Mouse (Mus musculus) hindbrain, embryonic 15.5 days (tissue): ENCODE results near the gene Itprid1. TPM values are rescaled to one million over a fixed set of nuclear protein-coding genes. Genes with fewer than 3 reads are reported as not detected.

Experiments used
- ATAC-seq: fragments of 200-750 bp; cut with Nextera tagmentation; 2 replicates; pipeline ENCODE4 v1.8.0; 2017; ENCODE audit warnings: low read depth, moderate number of reproducible peaks, moderate TSS enrichment; ENCODE audit not compliant: low FRiP score
- H3K27ac ChIP-seq: fragments of 300-500 bp; sonication (generic); replicated peaks from 2 replicates; pipeline ENCODE4 v1.5.1; 2015; ENCODE audit warnings: mild to moderate bottlenecking, inconsistent platforms
- H3K27me3 ChIP-seq: fragments of 300-500 bp; sonication (generic); 2 replicates; pipeline ENCODE4 v1.6.1; 2015; ENCODE audit warnings: control low read depth, inconsistent platforms
- H3K36me3 ChIP-seq: fragments of 300-500 bp; sonication (generic); 2 replicates; pipeline ENCODE4 v1.6.1; 2015; ENCODE audit warnings: control low read depth, inconsistent platforms
- H3K4me1 ChIP-seq: fragments of 300-500 bp; sonication (generic); replicated peaks from 2 replicates; pipeline ENCODE4 v1.6.1; 2015; ENCODE audit warnings: control low read depth, inconsistent platforms
- H3K4me2 ChIP-seq: fragments of 300-500 bp; sonication (generic); 2 replicates; pipeline ENCODE4 v1.6.1; 2015; ENCODE audit warnings: moderate library complexity, mild to moderate bottlenecking, inconsistent platforms
- H3K4me3 ChIP-seq: fragments of 300-500 bp; sonication (generic); 2 replicates; pipeline ENCODE4 v1.5.1; 2015; ENCODE audit warnings: mild to moderate bottlenecking, inconsistent platforms
- H3K9ac ChIP-seq: fragments of 300-500 bp; sonication (generic); 2 replicates; pipeline ENCODE4 v1.6.1; 2015; ENCODE audit warnings: inconsistent platforms
- H3K9me3 ChIP-seq: fragments of 300-500 bp; sonication (generic); 2 replicates; pipeline ENCODE4 v1.6.1; 2016; ENCODE audit warnings: control low read depth, inconsistent platforms
- WGBS: fragments of 180-500 bp; shearing (Covaris S2); methylation state at CpG from one replicate; pipeline ENCODE4 v1.1.7; 2015; 5-methylcytosine and 5-hydroxymethylcytosine counted together
- polyA plus RNA-seq: library from polyadenylated mRNA; unstranded; fragments of >200 nt; fragmentation: Nextera tagmentation; extraction: Ambion mirVana; gene quantifications from 2 replicates; pipeline ENCODE4 v1.2.1, GENCODE M21; 2015

Itprid1 gene
- polyA plus RNA-seq, result 0.22 TPM in 1 of 2 replicates, not detected in the other

GRCm38 (mm10) chr6:55836650-55837320 lies at the start of gene Itprid1:
Gene Itprid1 (plus strand): TSS chr6:55836895.
- Histone ChIP-seq H3K4me3 (no peak within 1 kb of the TSS), H3K9me3 (no peaks in the 10 kb centered on the region), H3K36me3 (no peaks in the 10 kb centered on the region), H3K27me3 (no peaks in the 10 kb centered on the region), H3K9ac (no peak within 1 kb of the TSS), H3K4me1 (no peaks in the 10 kb centered on the region), H3K4me2 (no peak within 1 kb of the TSS), H3K27ac (no peak within 1 kb of the TSS)
- 87% methylated on average over 8 of the region's 8 CpGs for WGBS
- ATAC-seq, result no peak

DNA sequence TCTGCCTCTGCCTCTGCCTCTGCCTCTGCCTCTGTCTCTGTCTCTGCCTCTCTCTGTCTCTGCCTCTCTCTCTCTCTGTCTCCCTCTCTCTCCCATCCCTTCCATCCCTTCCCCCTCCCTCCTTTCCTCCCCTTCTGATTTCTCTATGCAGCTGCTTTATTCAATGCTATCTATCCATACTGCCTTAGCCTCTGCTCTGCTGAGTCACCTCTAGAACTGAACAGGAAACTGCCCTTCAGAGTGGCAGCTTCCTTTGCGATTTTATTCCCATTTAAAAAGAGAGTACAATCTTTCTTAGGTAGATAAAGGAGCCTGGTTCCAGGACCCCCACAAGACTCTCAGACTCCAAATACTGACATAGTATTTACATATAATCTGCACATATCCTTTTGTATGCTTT lies 47.1 kb upstream of the Itprid1 start:
- Histone ChIP-seq H3K9ac (no peak overlapping the region), H3K4me1 (peaks cover 19% of the 10 kb centered on the region), H3K4me3 (no peak overlapping the region), H3K36me3 (no peaks in the 10 kb centered on the region), H3K27ac (no peak overlapping the region), H3K4me2 (no peak overlapping the region), H3K9me3 (no peaks in the 10 kb centered on the region), H3K27me3 (no peaks in the 10 kb centered on the region)
- no peak for ATAC-seq
- WGBS, result 80% methylated on average over 1 of the region's 1 CpGs

- ATAC-seq, result peak; percentile 80
- no peaks in the 10 kb centered on the region for H3K36me3 ChIP-seq
- H3K4me2 ChIP-seq, result no peak overlapping the region
- no peak overlapping the region for H3K4me3 ChIP-seq
- H3K9ac ChIP-seq, result no peak overlapping the region
- H3K9me3 ChIP-seq, result no peaks in the 10 kb centered on the region
- peaks cover 19% of the 10 kb centered on the region for H3K4me1 ChIP-seq
- peak overlapping the region; percentile 79 for H3K27ac ChIP-seq
- 7% methylated on average over 6 of the region's 6 CpGs for WGBS
- H3K27me3 ChIP-seq, result no peaks in the 10 kb centered on the region
These were observed 44.7 kb upstream of the Itprid1 start for GRCm38 (mm10) chr6:55791852-55792496.

GRCm38 (mm10) chr6:55792536-55792935 lies 44.2 kb upstream of the Itprid1 start:
- H3K4me3 ChIP-seq, result no peak overlapping the region
- H3K27ac ChIP-seq, result peak overlapping the region; percentile 79
- no peaks in the 10 kb centered on the region for H3K36me3 ChIP-seq
- H3K27me3 ChIP-seq, result no peaks in the 10 kb centered on the region
- ATAC-seq, result peak; percentile 59
- H3K4me2 ChIP-seq, result no peak overlapping the region
- peaks cover 19% of the 10 kb centered on the region for H3K4me1 ChIP-seq
- H3K9me3 ChIP-seq, result no peaks in the 10 kb centered on the region
- no peak overlapping the region for H3K9ac ChIP-seq
- WGBS, result 30% methylated on average over 8 of the region's 8 CpGs

DNA sequence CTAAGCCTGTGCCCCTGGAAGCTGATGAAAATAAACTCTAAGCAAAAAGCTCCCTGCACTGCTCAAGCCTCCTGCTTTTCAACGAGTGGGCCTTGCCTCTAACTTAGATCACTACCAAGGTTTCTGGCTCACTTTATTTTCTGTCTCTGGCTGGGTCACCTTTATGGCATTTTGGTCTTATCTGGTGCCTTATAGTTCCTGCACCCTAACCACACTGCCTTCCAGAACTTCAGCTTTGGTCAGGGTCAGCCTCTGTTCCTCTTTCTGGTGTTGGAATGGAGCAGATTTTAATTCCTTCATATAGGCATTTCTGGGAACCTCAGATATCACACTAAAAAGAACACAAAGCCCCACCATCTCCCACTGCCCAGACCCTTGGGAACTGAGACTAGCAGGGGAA lies 34.0 kb upstream of the Itprid1 start:
- H3K4me1 ChIP-seq, result peaks cover 6% of the 10 kb centered on the region; the same call in 1 of the 2 replicates
- no peaks in the 10 kb centered on the region for H3K9me3 ChIP-seq
- H3K27ac ChIP-seq, result no peak overlapping the region
- no peaks in the 10 kb centered on the region for H3K27me3 ChIP-seq
- no peaks in the 10 kb centered on the region for H3K36me3 ChIP-seq
- H3K4me3 ChIP-seq, result no peak overlapping the region
- H3K4me2 ChIP-seq, result no peak overlapping the region
- no peak overlapping the region for H3K9ac ChIP-seq
- no peak for ATAC-seq
- WGBS, result 76% methylated on average over 1 of the region's 1 CpGs

- H3K27me3 ChIP-seq, result no peaks in the 10 kb centered on the region
- no peaks in the 10 kb centered on the region for H3K9me3 ChIP-seq
- no peak overlapping the region for H3K4me3 ChIP-seq
- H3K36me3 ChIP-seq, result no peaks in the 10 kb centered on the region
- H3K4me1 ChIP-seq, result peaks cover 6% of the 10 kb centered on the region; the same call in 1 of the 2 replicates
- 71% methylated on average over 7 of the region's 7 CpGs for WGBS
- no peak overlapping the region for H3K9ac ChIP-seq
- H3K4me2 ChIP-seq, result no peak overlapping the region
- H3K27ac ChIP-seq, result no peak overlapping the region
- no peak for ATAC-seq
These were observed 33.3 kb upstream of the Itprid1 start for GRCm38 (mm10) chr6:55803357-55803756.

DNA sequence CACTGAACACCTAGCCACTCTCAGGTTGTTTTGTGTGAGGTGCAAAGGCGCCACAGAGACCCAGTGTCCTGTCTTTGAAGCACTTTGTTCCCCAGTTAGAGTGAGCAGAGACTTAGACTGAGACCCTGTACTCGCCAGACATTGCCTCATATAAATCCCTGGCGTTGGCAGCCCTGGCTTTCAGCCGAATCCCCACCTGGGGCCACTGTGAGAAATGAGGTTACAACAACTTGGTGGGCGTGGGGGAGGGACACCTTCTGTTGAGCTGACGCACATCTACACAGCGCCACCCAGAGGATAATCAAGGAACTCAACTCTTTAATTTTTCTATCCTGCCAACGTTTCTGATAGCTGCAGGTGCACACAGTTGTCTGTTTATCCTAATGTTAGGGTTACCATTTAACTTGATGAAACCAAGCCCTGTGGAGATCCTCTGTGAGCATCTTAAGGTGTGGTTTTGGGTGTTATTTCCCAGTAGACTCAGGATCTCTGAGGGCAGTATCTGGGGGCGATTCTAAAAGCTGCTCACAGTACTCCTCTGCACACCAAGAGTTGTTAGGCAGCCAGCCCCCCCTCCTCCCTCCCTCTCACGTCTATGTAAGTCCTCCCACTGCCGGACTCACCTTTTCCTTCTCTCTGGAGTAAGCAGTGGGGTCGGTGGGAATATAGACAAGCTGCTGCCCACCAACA lies 32.6 kb upstream of the Itprid1 start:
- WGBS, result 24% methylated on average over 12 of the region's 12 CpGs

GRCm38 (mm10) chr6:55804681-55805000 lies 32.1 kb upstream of the Itprid1 start:
- H3K4me2 ChIP-seq, result no peak overlapping the region
- no peak overlapping the region for H3K9ac ChIP-seq
- peaks cover 6% of the 10 kb centered on the region; the same call in 1 of the 2 replicates for H3K4me1 ChIP-seq
- ATAC-seq, result 0 out of 2 replicates have a peak, but pooled peaks have one; percentile 33
- no peaks in the 10 kb centered on the region for H3K36me3 ChIP-seq
- H3K4me3 ChIP-seq, result no peak overlapping the region
- H3K27ac ChIP-seq, result no peak overlapping the region
- no peaks in the 10 kb centered on the region for H3K9me3 ChIP-seq
- 83% methylated on average over 4 of the region's 4 CpGs for WGBS
- H3K27me3 ChIP-seq, result no peaks in the 10 kb centered on the region

More for the DNA sequence above, 32.6 kb upstream of the Itprid1 start:
- Histone ChIP-seq H3K27me3 (no peaks in the 10 kb centered on the region), H3K4me3 (no peak overlapping the region), H3K27ac (no peak overlapping the region), H3K4me2 (no peak overlapping the region), H3K9me3 (no peaks in the 10 kb centered on the region), H3K9ac (no peak overlapping the region), H3K36me3 (no peaks in the 10 kb centered on the region), H3K4me1 (peaks cover 6% of the 10 kb centered on the region; the same call in 1 of the 2 replicates)
- ATAC-seq, result peak; percentile 54

- peaks cover 6% of the 10 kb centered on the region; the same call in 1 of the 2 replicates for H3K4me1 ChIP-seq
- WGBS, result 29% methylated on average over 9 of the region's 9 CpGs
- peak; percentile 65; the same call in 1 of the 2 replicates for ATAC-seq
These were observed 31.2 kb upstream of the Itprid1 start for GRCm38 (mm10) chr6:55805291-55806137.

GRCm38 (mm10) chr6:55806537-55806936 lies 30.2 kb upstream of the Itprid1 start:
- no peaks in the 10 kb centered on the region for H3K36me3 ChIP-seq
- H3K9ac ChIP-seq, result no peak overlapping the region
- no peak overlapping the region for H3K4me2 ChIP-seq
- H3K9me3 ChIP-seq, result no peaks in the 10 kb centered on the region
- no peaks in the 10 kb centered on the region for H3K27me3 ChIP-seq
- H3K27ac ChIP-seq, result no peak overlapping the region
- peaks cover 6% of the 10 kb centered on the region; the same call in 1 of the 2 replicates for H3K4me1 ChIP-seq
- no peak overlapping the region for H3K4me3 ChIP-seq
- WGBS, result 52% methylated on average over 2 of the region's 2 CpGs
- no peak for ATAC-seq

More at GRCm38 (mm10) chr6:55805291-55806137, 31.2 kb upstream of the Itprid1 start:
- Histone ChIP-seq H3K36me3 (no peaks in the 10 kb centered on the region), H3K9me3 (no peaks in the 10 kb centered on the region), H3K4me2 (no peak overlapping the region), H3K27me3 (no peaks in the 10 kb centered on the region), H3K4me3 (no peak overlapping the region), H3K27ac (no peak overlapping the region), H3K9ac (no peak overlapping the region)

DNA sequence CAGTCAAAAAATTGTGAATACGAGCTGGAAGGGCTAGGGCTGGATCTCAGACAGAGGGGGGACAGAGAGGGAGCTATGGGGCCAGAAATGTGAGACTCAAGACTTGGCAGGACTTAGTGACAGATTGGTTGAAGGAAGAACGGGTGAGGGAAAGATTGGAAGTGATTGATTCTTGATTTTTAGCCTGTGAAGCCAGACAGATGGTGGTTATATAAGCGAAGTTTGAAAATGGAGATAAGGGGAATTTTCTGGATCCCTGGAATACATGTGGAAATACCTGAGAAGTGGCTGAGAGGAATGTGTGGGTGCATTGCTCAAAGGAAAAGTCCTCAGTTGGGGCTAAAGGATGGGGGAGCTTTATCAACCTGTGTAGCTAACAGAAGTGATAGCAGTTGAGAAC lies 28.0 kb upstream of the Itprid1 start:
- Histone ChIP-seq H3K4me2 (no peak overlapping the region), H3K36me3 (no peaks in the 10 kb centered on the region), H3K9ac (no peak overlapping the region), H3K4me3 (no peak overlapping the region), H3K27ac (no peak overlapping the region), H3K9me3 (no peaks in the 10 kb centered on the region), H3K27me3 (0 out of 2 replicates have a peak, but pooled peaks cover 4% of the 10 kb centered on the region), H3K4me1 (peaks cover 6% of the 10 kb centered on the region; the same call in 1 of the 2 replicates)
- 81% methylated on average over 3 of the region's 3 CpGs for WGBS
- no peak for ATAC-seq
